Mouse (Mus musculus) megakaryocyte, embryonic 14.5 days (primary cell): ENCODE results near the gene Spag7.

ENCODE experiments used
- FLI1 ChIP-seq: IDR thresholded peaks from 2 replicates; pipeline ENCODE4 v1.6.1; 2012; ENCODE audit warnings: low read length, inconsistent platforms, mixed read lengths
- GATA1 ChIP-seq: IDR thresholded peaks from 3 replicates; pipeline ENCODE4 v1.6.1; 2012; ENCODE audit warnings: mixed read lengths, low read length, inconsistent platforms, borderline replicate concordance

DNA sequence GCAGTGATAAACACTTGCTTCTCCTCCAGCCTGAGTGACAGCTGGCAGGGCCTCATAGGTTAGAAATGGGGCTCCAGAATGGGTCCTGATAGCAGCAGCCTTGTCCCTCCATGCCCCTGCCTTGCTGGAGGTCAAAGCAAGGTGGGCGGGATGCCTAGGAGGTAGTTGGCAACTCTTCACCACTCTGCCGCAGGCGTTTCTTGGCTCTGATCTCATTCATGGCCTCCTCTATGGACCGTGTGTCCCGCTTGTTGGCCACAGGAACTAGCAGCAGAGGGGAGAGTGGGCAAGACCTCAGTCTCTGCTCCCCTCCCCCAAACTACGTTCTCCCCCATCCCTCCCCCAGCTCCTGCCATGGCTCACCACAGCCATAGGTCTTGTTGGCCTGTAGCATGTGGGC lies 5.3 kb downstream of the Spag7 start:
- no peak for TF ChIP-seq GATA1
- TF ChIP-seq FLI1, result no peak
